Mouse (Mus musculus): ENCODE results near the gene Arl3. TPM values are rescaled to one million over a fixed set of nuclear protein-coding genes. Genes with fewer than 3 reads are reported as not detected.

The Arl3 gene
- polyA plus RNA-seq, 1 experiment from 2014 or later: 130 TPM

DNA sequence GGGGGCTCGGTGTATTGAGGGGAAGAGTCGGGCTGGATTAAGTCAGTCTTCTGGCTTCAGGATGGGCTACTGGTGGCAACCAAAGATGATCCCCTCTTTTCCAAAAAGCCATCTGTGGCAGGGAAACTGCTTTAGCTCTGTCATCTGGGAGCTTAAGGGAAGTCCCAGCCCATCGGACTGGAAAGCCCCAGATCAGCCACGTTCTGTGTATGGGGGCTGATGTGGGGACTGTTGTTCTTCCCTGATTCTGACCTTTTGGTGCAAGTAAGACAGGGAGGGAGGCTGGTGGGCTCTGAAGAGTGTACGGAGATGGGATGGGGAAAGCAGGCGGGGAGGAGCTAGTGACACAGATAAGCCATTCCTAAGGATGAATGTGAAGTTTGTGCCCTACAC is 48.9 kb downstream of the Arl3 start:
- Histone ChIP-seq H3K36me3 (replicated peaks; ENCODE audit: control insufficient read depth, insufficient read depth, low read depth, low read length) (no peaks in the 10 kb centered on the region), H3K27ac (replicated peaks; ENCODE audit: low read depth, low read length) (peak overlapping the region; percentile 65), H3K4me2 (ENCODE audit: low read depth, low read length) (peak overlapping the region; percentile 54), H3K27me3 (ENCODE audit: control insufficient read depth, insufficient read depth, low read length) (no peaks in the 10 kb centered on the region), H3K4me3 (ENCODE audit: low read depth, low read length) (peak overlapping the region; percentile 12; the same call in 1 of the 2 replicates), H3K4me1 (ENCODE audit: control insufficient read depth, insufficient read depth, low read length) (peaks cover 29% of the 10 kb centered on the region), H3K9me3 (replicated peaks; ENCODE audit: control insufficient read depth, low read length) (no peaks in the 10 kb centered on the region), H3K9ac (replicated peaks; ENCODE audit: low read length) (peak overlapping the region; percentile 35)
- ATAC-seq (replicated peaks; ENCODE audit: insufficient number of reproducible peaks, low FRiP score, low TSS enrichment, low read depth) (no peak), DNase-seq (ENCODE audit: low spot score) (no peak)
- WGBS: 5% methylated on average over 6 of the region's 6 CpGs

DNA sequence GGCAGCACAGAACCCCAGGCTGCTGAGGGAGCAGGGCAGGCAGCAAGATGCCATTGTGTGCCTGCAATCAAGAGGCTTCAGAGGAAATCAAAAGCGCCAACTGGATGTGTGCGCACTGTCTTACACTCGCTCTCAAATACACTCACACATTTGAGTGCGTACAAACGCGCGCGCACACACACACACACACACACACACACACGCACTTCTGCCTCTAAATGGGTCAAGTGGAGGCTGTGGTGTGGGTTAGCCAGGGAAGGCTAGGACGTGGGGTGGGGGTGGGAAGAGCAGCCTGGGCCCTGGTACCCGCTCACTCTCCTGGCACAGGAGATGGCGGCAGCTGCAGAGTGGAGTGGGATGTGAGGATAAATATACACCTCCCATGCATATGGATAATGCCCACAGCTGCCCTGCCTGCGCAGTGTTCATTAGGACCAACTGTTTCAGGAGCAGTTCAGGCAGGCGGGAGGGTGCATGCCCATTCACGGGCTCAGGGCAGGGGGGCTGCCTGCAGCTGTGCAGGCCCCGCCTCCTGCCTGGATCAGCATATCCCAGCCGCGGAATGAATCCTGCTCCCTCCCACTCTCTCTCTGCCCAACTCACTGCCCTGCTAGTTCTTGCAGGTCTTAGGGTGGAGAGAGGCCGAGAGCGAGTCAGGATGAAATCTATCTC is 49.4 kb downstream of the Arl3 start:
- Histone ChIP-seq H3K4me2 (ENCODE audit: low read depth, low read length) (peak overlapping the region; percentile 54), H3K27ac (replicated peaks; ENCODE audit: low read depth, low read length) (peak overlapping the region; percentile 65), H3K9me3 (replicated peaks; ENCODE audit: control insufficient read depth, low read length) (no peaks in the 10 kb centered on the region), H3K4me1 (ENCODE audit: control insufficient read depth, insufficient read depth, low read length) (peaks cover 26% of the 10 kb centered on the region), H3K9ac (replicated peaks; ENCODE audit: low read length) (no peak overlapping the region; the same call in 1 of the 2 replicates), H3K4me3 (ENCODE audit: low read depth, low read length) (peak overlapping the region; percentile 12; the same call in 1 of the 2 replicates), H3K36me3 (replicated peaks; ENCODE audit: control insufficient read depth, insufficient read depth, low read depth, low read length) (no peaks in the 10 kb centered on the region), H3K27me3 (ENCODE audit: control insufficient read depth, insufficient read depth, low read length) (no peaks in the 10 kb centered on the region)
- DNase-seq (ENCODE audit: low spot score) (peak; percentile 87), ATAC-seq (replicated peaks; ENCODE audit: insufficient number of reproducible peaks, low FRiP score, low TSS enrichment, low read depth) (peak; percentile 81)
- WGBS: 4% methylated on average over 20 of the region's 20 CpGs

DNA sequence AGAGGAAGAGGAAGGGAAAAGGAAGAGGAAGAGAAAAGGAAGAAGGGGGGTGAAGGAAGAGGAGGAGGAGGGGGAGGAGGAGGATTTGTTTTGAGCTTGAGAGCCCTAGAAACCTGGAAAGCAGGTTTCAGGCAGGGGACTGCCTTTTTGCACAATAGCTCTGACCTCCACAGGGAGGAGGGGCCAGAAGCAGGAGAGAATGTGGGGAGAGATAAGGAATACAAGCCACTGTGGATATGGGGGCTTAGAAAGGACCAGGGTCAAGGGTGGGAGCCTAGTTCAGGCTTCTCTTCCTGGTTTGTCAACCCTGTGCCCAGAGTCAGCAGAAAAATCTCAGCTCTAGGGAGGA is 49.9 kb downstream of the Arl3 start:
- DNase-seq (ENCODE audit: low spot score) (no peak), ATAC-seq (replicated peaks; ENCODE audit: insufficient number of reproducible peaks, low FRiP score, low TSS enrichment, low read depth) (no peak)
- Histone ChIP-seq H3K4me1 (ENCODE audit: control insufficient read depth, insufficient read depth, low read length) (peaks cover 28% of the 10 kb centered on the region), H3K36me3 (replicated peaks; ENCODE audit: control insufficient read depth, insufficient read depth, low read depth, low read length) (no peaks in the 10 kb centered on the region), H3K4me2 (ENCODE audit: low read depth, low read length) (no peak overlapping the region; the same call in 1 of the 2 replicates), H3K27me3 (ENCODE audit: control insufficient read depth, insufficient read depth, low read length) (no peaks in the 10 kb centered on the region), H3K4me3 (ENCODE audit: low read depth, low read length) (no peak overlapping the region), H3K9ac (replicated peaks; ENCODE audit: low read length) (no peak overlapping the region; the same call in 1 of the 2 replicates), H3K27ac (replicated peaks; ENCODE audit: low read depth, low read length) (peak overlapping the region; percentile 30; the same call in 1 of the 2 replicates), H3K9me3 (replicated peaks; ENCODE audit: control insufficient read depth, low read length) (no peaks in the 10 kb centered on the region)

DNA sequence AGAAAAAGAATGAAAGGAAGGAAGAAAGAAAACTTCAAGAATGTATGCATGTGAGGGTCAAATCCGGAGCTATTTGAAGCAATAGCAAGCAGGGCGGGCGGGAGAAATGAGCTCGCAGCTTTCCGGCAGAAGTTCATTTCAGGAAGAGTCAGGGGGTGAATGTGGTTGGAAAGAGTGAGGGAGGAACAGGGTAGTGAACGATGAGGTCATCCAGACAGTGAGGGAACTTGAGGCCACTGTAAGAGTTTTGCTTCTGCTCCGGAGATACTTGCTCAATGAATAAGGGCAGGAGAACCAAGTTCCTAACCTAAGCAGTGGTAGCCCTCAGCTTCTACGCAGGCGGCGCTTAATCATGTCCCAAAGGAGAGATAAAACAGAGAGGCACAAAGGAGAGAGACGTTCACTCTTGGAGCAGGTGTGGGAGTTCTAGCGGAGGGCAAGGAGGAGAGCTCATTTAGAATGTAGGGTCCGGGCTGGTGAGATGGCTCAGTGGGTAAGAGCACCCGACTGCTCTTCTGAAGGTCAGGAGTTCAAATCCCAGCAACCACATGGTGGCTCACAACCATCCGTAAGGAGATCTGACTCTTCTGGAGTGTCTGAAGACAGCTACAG is 50.5 kb downstream of the Arl3 start:
- H3K4me2 ChIP-seq (ENCODE audit: low read depth, low read length): no peak overlapping the region
- H3K27ac ChIP-seq (replicated peaks; ENCODE audit: low read depth, low read length): no peak overlapping the region
- peaks cover 33% of the 10 kb centered on the region for H3K4me1 ChIP-seq (ENCODE audit: control insufficient read depth, insufficient read depth, low read length)
- H3K9ac ChIP-seq (replicated peaks; ENCODE audit: low read length): no peak overlapping the region
- ATAC-seq (replicated peaks; ENCODE audit: insufficient number of reproducible peaks, low FRiP score, low TSS enrichment, low read depth) (no peak), DNase-seq (ENCODE audit: low spot score) (no peak)
- H3K36me3 ChIP-seq (replicated peaks; ENCODE audit: control insufficient read depth, insufficient read depth, low read depth, low read length): no peaks in the 10 kb centered on the region
- no peaks in the 10 kb centered on the region for H3K27me3 ChIP-seq (ENCODE audit: control insufficient read depth, insufficient read depth, low read length)
- WGBS: 40% methylated on average over 15 of the region's 15 CpGs
- H3K4me3 ChIP-seq (ENCODE audit: low read depth, low read length): no peak overlapping the region
- H3K9me3 ChIP-seq (replicated peaks; ENCODE audit: control insufficient read depth, low read length): no peaks in the 10 kb centered on the region

DNA sequence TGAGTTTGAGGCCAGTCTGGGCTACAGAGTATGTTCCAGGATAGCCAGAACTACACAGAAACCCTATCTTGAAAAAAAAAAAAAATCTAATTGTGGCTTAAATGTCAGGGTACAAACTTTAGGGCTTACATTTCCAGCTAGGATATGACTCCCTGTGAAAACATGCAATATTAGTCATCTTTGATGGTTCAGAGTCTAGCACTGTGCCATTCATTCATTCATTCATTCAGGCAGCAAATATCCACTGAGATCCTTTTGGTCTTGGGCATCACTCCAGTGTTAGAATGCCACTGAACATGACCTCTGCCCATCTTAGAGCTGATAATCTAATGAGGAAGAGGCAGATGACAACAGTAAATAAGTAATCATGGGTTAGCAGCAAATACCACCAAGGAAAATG is 51.3 kb downstream of the Arl3 start:
- H3K27me3 ChIP-seq (ENCODE audit: control insufficient read depth, insufficient read depth, low read length): no peaks in the 10 kb centered on the region
- ATAC-seq (replicated peaks; ENCODE audit: insufficient number of reproducible peaks, low FRiP score, low TSS enrichment, low read depth) (no peak), DNase-seq (ENCODE audit: low spot score) (no peak)
- no peak overlapping the region for H3K27ac ChIP-seq (replicated peaks; ENCODE audit: low read depth, low read length)
- no peak overlapping the region for H3K4me2 ChIP-seq (ENCODE audit: low read depth, low read length)
- H3K9me3 ChIP-seq (replicated peaks; ENCODE audit: control insufficient read depth, low read length): no peaks in the 10 kb centered on the region
- H3K4me1 ChIP-seq (ENCODE audit: control insufficient read depth, insufficient read depth, low read length): peaks cover 34% of the 10 kb centered on the region
- H3K9ac ChIP-seq (replicated peaks; ENCODE audit: low read length): no peak overlapping the region
- no peaks in the 10 kb centered on the region; the same call in 1 of the 2 replicates for H3K36me3 ChIP-seq (replicated peaks; ENCODE audit: control insufficient read depth, insufficient read depth, low read depth, low read length)
- H3K4me3 ChIP-seq (ENCODE audit: low read depth, low read length): no peak overlapping the region

DNA sequence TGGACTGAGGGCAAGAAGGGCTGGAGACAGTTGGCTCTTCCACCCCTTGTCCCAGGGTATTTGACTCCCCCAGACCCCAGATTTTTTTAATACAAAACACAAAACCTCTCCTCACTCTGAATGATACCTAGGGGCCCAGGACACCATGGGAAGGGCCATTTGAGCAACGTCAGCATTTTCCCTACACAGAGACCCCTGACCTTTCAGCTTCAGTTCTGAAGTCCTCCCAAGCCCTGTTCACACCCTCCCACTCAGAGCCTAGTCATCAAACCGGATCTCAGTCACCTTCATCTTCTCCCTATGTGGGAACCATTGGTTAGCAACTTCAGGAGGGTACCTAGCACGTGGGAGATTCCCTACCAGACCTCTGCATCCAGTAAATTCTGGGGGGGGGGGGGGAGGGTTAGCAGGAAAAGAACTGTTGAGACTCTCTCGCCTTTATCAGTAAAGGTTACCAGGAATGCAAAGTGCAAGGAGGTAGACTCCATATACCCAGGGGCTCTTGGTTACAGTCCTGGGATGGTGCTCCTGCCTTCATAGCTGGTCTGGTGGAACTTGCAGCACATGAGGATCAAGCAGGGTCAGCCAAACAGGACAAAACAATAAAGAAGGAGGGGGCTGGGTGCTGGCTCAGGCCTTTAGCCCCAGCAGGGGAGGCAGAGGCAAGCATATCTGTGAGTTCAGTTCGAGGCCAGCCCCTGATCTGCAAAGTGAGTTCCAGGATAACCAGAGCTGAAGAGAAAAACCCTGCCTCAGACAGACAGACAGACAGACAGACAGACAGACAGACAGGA is 54.0 kb downstream of the Arl3 start:
- H3K4me1 ChIP-seq (ENCODE audit: control insufficient read depth, insufficient read depth, low read length): peaks cover 17% of the 10 kb centered on the region
- ATAC-seq (replicated peaks; ENCODE audit: insufficient number of reproducible peaks, low FRiP score, low TSS enrichment, low read depth): no peak
- DNase-seq (ENCODE audit: low spot score): no peak

DNA sequence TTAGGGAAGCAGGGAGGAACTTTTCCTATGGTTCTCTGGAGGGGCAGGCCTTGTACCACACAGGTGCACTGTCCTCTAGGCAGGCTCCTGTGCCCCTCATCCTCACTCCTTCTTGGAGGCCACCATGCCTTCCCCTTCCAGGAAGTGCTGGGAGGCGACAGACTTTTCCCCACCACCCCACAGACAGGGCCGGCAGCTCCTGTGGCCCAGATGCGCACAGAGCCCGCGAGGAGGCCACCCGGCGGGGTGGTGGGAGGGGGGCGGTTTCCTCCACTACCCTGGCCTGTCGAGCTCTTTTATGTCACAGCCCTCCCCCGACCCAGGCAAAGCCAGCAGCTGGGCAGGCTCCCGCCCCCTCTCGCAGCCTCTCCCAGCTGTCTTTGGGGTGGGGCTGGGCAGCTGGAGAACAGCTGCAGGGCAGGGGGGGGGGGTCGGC is 54.6 kb downstream of the Arl3 start:
- Histone ChIP-seq H3K4me1 (ENCODE audit: control insufficient read depth, insufficient read depth, low read length) (peaks cover 14% of the 10 kb centered on the region), H3K27me3 (ENCODE audit: control insufficient read depth, insufficient read depth, low read length) (no peaks in the 10 kb centered on the region)

More for the DNA sequence above, 54.0 kb downstream of the Arl3 start:
- Histone ChIP-seq H3K4me2 (ENCODE audit: low read depth, low read length) (peak overlapping the region; percentile 45), H3K27me3 (ENCODE audit: control insufficient read depth, insufficient read depth, low read length) (no peaks in the 10 kb centered on the region), H3K36me3 (replicated peaks; ENCODE audit: control insufficient read depth, insufficient read depth, low read depth, low read length) (peaks cover 14% of the 10 kb centered on the region), H3K27ac (replicated peaks; ENCODE audit: low read depth, low read length) (no peak overlapping the region), H3K9ac (replicated peaks; ENCODE audit: low read length) (no peak overlapping the region), H3K4me3 (ENCODE audit: low read depth, low read length) (no peak overlapping the region), H3K9me3 (replicated peaks; ENCODE audit: control insufficient read depth, low read length) (no peaks in the 10 kb centered on the region)
- whole genome bisulfite sequencing: 9% methylated on average over 5 of the region's 5 CpGs

More for the DNA sequence above, 54.6 kb downstream of the Arl3 start:
- peaks cover 18% of the 10 kb centered on the region for H3K36me3 ChIP-seq (replicated peaks; ENCODE audit: control insufficient read depth, insufficient read depth, low read depth, low read length)
- peak; percentile 47 for ATAC-seq (replicated peaks; ENCODE audit: insufficient number of reproducible peaks, low FRiP score, low TSS enrichment, low read depth)
- no peaks in the 10 kb centered on the region for H3K9me3 ChIP-seq (replicated peaks; ENCODE audit: control insufficient read depth, low read length)
- 0% methylated on average over 8 of the region's 13 CpGs for WGBS
- H3K4me3 ChIP-seq (ENCODE audit: low read depth, low read length): peak overlapping the region; percentile 10; the same call in 1 of the 2 replicates
- peak; percentile 72 for DNase-seq (ENCODE audit: low spot score)
- peak overlapping the region; percentile 45 for H3K4me2 ChIP-seq (ENCODE audit: low read depth, low read length)
- H3K9ac ChIP-seq (replicated peaks; ENCODE audit: low read length): peak overlapping the region; percentile 39; the same call in 1 of the 2 replicates
- peak overlapping the region; percentile 35 for H3K27ac ChIP-seq (replicated peaks; ENCODE audit: low read depth, low read length)

Data from embryonic facial prominence, embryonic 11.5 days (tissue).